Comparison of ENCODE assay signal across 8 mouse cellular contexts in the genomic region with DNA sequence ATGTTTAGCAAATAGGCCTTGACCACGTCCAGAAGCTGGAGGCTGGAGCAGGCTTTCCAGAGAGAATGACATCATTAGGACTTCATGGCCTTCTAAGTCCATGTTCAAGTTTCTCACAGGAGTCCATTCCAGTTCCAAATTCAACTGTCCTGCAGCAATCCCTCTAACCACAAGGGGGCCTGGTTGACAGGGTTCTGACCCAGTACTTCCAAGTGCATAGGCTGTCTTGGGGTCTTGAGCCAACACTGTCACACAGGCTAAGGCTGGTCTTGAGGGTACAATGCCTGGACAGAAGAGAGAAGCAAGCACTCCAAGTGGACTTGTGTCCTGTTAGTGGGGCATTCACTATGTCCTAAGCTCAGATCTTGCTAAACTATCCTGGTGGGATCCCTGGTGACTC.
A peak's percentile ranks its signal among the peaks of the same experiment; 100 is the strongest.
DNase-seq lines count a peak whose midpoint lies in the region.

No protein-coding gene starts in this region.

- intact Hi-C loops in left cerebral cortex, postnatal 10 days (cut with DNase I), result no loop called here

- DNase-seq in adrenal gland, adult 2 months, result peak; percentile 43
- no peak for DNase-seq in adrenal gland, postnatal 4 days (ENCODE audit: low spot score in 2 of 2)
- peak; percentile 1 for DNase-seq in left cerebral cortex, adult 11 months (ENCODE audit: low spot score)
- no peak for DNase-seq in left cerebral cortex, postnatal 10 days (ENCODE audit: extremely low spot score in 1 of 2, low spot score in 2 of 2)
- peak; percentile 35 for DNase-seq in ZHBTc4 (ENCODE audit: low read depth, low spot score)
- DNase-seq in kidney, adult 11 months, result peak; percentile 10
- peak; percentile 29 for DNase-seq in mesoderm, embryonic 11.5 days (ENCODE audit: low read depth, low spot score)
- DNase-seq in thymus, postnatal 36 days, result no peak

Comparison
In these comparisons a context has a peak if more than half of its experiments do, and no peak if none do; other contexts are left out.
1. DNase-seq: peak in adrenal gland, adult 2 months (single experiment), left cerebral cortex, adult 11 months (single experiment), ZHBTc4 (single experiment), kidney, adult 11 months (single experiment) and mesoderm, embryonic 11.5 days (single experiment); none in adrenal gland, postnatal 4 days (0 of 2), left cerebral cortex, postnatal 10 days (0 of 2) and thymus, postnatal 36 days (0 of 2).